Mouse (Mus musculus) heart, postnatal 0 days (tissue): ENCODE data around the gene Zc3h14.

Experiments used
- CTCF ChIP-seq: IDR thresholded peaks from 2 replicates; pipeline ENCODE4 v1.5.1; 2016; ENCODE audit warnings: antibody characterized with exemption, control low read depth, low read depth
- EP300 ChIP-seq: IDR thresholded peaks from 2 replicates; pipeline ENCODE4 v1.6.1; 2016; ENCODE audit warnings: antibody characterized with exemption, low read depth

DNA sequence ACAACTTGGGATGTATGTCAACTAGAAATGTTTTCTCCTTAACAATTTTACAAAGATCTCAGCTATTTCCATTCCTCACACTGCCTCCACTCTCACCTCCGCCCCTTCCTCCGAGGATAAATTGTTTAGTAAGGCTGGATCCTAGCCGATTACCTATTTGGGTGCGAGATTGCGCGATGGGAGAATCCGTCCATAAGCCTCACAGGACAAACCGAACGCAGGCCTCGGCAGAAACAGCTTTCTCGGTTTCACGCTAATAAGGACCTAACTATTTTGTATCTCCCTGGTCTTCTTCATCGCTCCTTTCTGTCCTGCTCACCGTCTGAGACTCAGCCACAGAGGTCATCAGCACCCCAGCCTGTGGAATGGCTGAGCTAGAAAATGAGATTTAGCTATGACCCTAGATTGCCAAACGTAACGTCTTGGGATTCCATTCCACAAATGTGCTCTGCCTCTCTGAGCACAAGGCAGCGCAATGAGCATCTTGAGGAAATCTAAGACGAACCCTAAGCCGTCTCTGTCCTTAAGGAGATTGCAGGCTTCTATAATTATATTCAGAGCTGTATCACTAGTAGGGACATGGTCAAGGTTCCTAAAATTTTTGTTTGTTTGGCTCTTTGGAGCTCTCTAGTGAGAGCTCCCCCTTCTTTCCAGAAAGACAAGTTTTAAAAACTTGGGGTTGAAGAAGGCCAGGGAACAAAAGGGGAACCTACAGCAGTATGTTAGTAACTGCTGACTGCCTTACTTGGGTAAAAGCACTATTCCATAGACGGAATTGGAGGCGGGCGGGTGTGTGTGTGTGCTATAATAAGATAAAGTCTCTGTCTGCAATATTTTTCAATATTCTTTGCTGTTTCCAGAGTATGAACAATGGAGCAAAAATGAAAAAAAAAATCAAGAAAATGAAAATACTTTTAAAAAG lies 11.6 kb upstream of the Zc3h14 start:
- no peak for TF ChIP-seq CTCF
- no peak for TF ChIP-seq EP300
